ENCODE assay signal across 8 mouse cellular contexts in genomic region chr7:126888852-126889251, GRCm38 (mm10). TPM values are rescaled to one million over a fixed set of nuclear protein-coding genes. Genes with fewer than 3 reads are reported as not detected.
DNase-seq lines count a peak whose midpoint lies in the region; ATAC-seq and TF ChIP-seq lines count a peak whose summit lies in the region.

No protein-coding gene starts in this region.

- no peak for TF ChIP-seq POLR2A in thymus, adult 2 months (IDR thresholded peaks at IDR 0.05; ENCODE audit: control insufficient read depth, extremely low read depth, insufficient read depth, low read length, poor library complexity)
- TF ChIP-seq POLR2A in embryonic fibroblast, embryonic 13.5 days (IDR thresholded peaks at IDR 0.05; ENCODE audit: low read depth, low read length): no peak

- H3K27ac ChIP-seq in hindbrain, postnatal 0 days: no peak overlapping the region
- H3K27ac ChIP-seq in hindbrain, embryonic 16.5 days (ENCODE audit: low read depth, low read length): no peak overlapping the region
- no peak overlapping the region for H3K27ac ChIP-seq in thymus, adult 2 months (ENCODE audit: control insufficient read depth, insufficient read depth, low read length)
- H3K27ac ChIP-seq in embryonic fibroblast, embryonic 13.5 days (ENCODE audit: insufficient read depth, low read length): no peak overlapping the region

- 54% methylated on average over 7 of the region's 7 CpGs for WGBS in hindbrain, postnatal 0 days
- 54% methylated on average over 7 of the region's 7 CpGs for WGBS in hindbrain, embryonic 16.5 days
- WGBS in thymus, adult 2 months: 70% methylated on average over 7 of the region's 7 CpGs

- no peak overlapping the region for H3K4me2 ChIP-seq in hindbrain, postnatal 0 days (ENCODE audit: low read depth, low read length)
- H3K4me2 ChIP-seq in hindbrain, embryonic 16.5 days (ENCODE audit: low read length): no peak overlapping the region

- no peaks in the 10 kb centered on the region for H3K9me3 ChIP-seq in hindbrain, postnatal 0 days (ENCODE audit: low read length)
- H3K9me3 ChIP-seq in hindbrain, embryonic 16.5 days (ENCODE audit: control insufficient read depth, low read length): no peaks in the 10 kb centered on the region

- no peak for DNase-seq in hindbrain, postnatal 0 days (ENCODE audit: low spot score)
- DNase-seq in thymus, adult 2 months: peak; percentile 39
- DNase-seq in thymus, postnatal 36 days: no peak
- DNase-seq in thymus, postnatal 25 days: peak; percentile 40
- no peak for DNase-seq in neural tube, embryonic 10.5 days (ENCODE audit: extremely low spot score, low spot score)
- DNase-seq in c-Kit-positive CD71-positive TER-119-positive erythroid progenitor cells, embryonic 14.5 days (ENCODE audit: low spot score): no peak

- no peaks in the 10 kb centered on the region for H3K27me3 ChIP-seq in hindbrain, postnatal 0 days (ENCODE audit: insufficient read depth, low read length)
- H3K27me3 ChIP-seq in hindbrain, embryonic 16.5 days (replicated peaks; ENCODE audit: control insufficient read depth, insufficient read depth, low read length): no peaks in the 10 kb centered on the region
- no peaks in the 10 kb centered on the region for H3K27me3 ChIP-seq in thymus, adult 2 months (ENCODE audit: control insufficient read depth, insufficient read depth, low read length)

- ATAC-seq in hindbrain, postnatal 0 days: no peak
- no peak for ATAC-seq in hindbrain, embryonic 16.5 days

- H3K4me1 ChIP-seq in hindbrain, postnatal 0 days (ENCODE audit: insufficient read depth, low read length): no peaks in the 10 kb centered on the region
- no peaks in the 10 kb centered on the region for H3K4me1 ChIP-seq in hindbrain, embryonic 16.5 days (ENCODE audit: control insufficient read depth, insufficient read depth, low read depth, low read length)
- H3K4me1 ChIP-seq in thymus, adult 2 months (replicated peaks; ENCODE audit: control insufficient read depth, insufficient read depth, low read length): peaks cover 6% of the 10 kb centered on the region; the same call in 1 of the 2 replicates
- H3K4me1 ChIP-seq in embryonic fibroblast, embryonic 13.5 days (ENCODE audit: control insufficient read depth, insufficient read depth, low read length): no peaks in the 10 kb centered on the region

- H3K4me3 ChIP-seq in hindbrain, postnatal 0 days (ENCODE audit: low read length): no peak overlapping the region
- no peak overlapping the region for H3K4me3 ChIP-seq in hindbrain, embryonic 16.5 days (ENCODE audit: low read length)
- no peak overlapping the region for H3K4me3 ChIP-seq in thymus, adult 2 months (ENCODE audit: control insufficient read depth, insufficient read depth, low read length)
- H3K4me3 ChIP-seq in embryonic fibroblast, embryonic 13.5 days (ENCODE audit: insufficient read depth, low read length): no peak overlapping the region

- no peak overlapping the region for H3K9ac ChIP-seq in hindbrain, postnatal 0 days (replicated peaks; ENCODE audit: low read length)
- no peak overlapping the region for H3K9ac ChIP-seq in hindbrain, embryonic 16.5 days (ENCODE audit: low read depth, low read length)

- H3K36me3 ChIP-seq in hindbrain, postnatal 0 days (ENCODE audit: insufficient read depth, low read length): peaks cover 6% of the 10 kb centered on the region; the same call in 1 of the 2 replicates
- H3K36me3 ChIP-seq in hindbrain, embryonic 16.5 days (ENCODE audit: control insufficient read depth, insufficient read depth, low read length): 0 out of 2 replicates have a peak, but pooled peaks cover 2% of the 10 kb centered on the region
- H3K36me3 ChIP-seq in thymus, adult 2 months (ENCODE audit: control insufficient read depth, insufficient read depth, low read length): no peaks in the 10 kb centered on the region

- TF ChIP-seq CTCF in hindbrain, postnatal 0 days (IDR thresholded peaks at IDR 0.05; ENCODE audit: low read depth): peak; percentile 51
- peak; percentile 61; the same call in 1 of the 2 replicates for TF ChIP-seq CTCF in thymus, adult 2 months (IDR thresholded peaks at IDR 0.05; ENCODE audit: borderline replicate concordance, control insufficient read depth, extremely low read depth, insufficient read depth, low read length, poor library complexity)
- TF ChIP-seq CTCF in embryonic fibroblast, embryonic 13.5 days (IDR thresholded peaks at IDR 0.05; ENCODE audit: borderline replicate concordance, insufficient read depth, low read length): peak; percentile 55; the same call in 1 of the 2 replicates

RNA-seq across cellular contexts. Expression of gene Taok2, which starts 4.3 kb away (rescaled TPM):
- total RNA-seq in hindbrain, postnatal 0 days (2014; rRNA removed): 140 and 143 TPM in 2 replicates
- 41.0 and 43.7 TPM in 2 replicates for polyA plus RNA-seq in hindbrain, postnatal 0 days (2015; fragmentation: Nextera tagmentation; extraction: Ambion mirVana)
- 52.8 and 60.3 TPM in 2 replicates for polyA plus RNA-seq in hindbrain, embryonic 16.5 days (2015; fragmentation: Nextera tagmentation; extraction: Ambion mirVana)
- polyA plus RNA-seq in thymus, adult 2 months (2012; rRNA removed): 182 and 198 TPM in 2 replicates
- polyA plus RNA-seq in embryonic fibroblast, embryonic 13.5 days (2011; ENCODE audit: insufficient read length, low read depth, missing spikeins): 42.0 and 45.4 TPM in 2 replicates

RNA-seq across cellular contexts. Expression of gene Ino80e, which starts 26.7 kb away (rescaled TPM):
- 61.0 and 66.9 TPM in 2 replicates for total RNA-seq in hindbrain, postnatal 0 days (2014; rRNA removed)
- 85.2 and 85.5 TPM in 2 replicates for polyA plus RNA-seq in hindbrain, postnatal 0 days (2015; fragmentation: Nextera tagmentation; extraction: Ambion mirVana)
- 88.3 and 100 TPM in 2 replicates for polyA plus RNA-seq in hindbrain, embryonic 16.5 days (2015; fragmentation: Nextera tagmentation; extraction: Ambion mirVana)
- 120 and 122 TPM in 2 replicates for polyA plus RNA-seq in thymus, adult 2 months (2012; rRNA removed)
- 54.0 and 63.0 TPM in 2 replicates for polyA plus RNA-seq in embryonic fibroblast, embryonic 13.5 days (2011; ENCODE audit: insufficient read length, low read depth, missing spikeins)

RNA-seq across cellular contexts. Expression of gene Hirip3, which starts 27.1 kb away (rescaled TPM):
- total RNA-seq in hindbrain, postnatal 0 days (2014; rRNA removed): 4.3 and 9.4 TPM in 2 replicates
- polyA plus RNA-seq in hindbrain, postnatal 0 days (2015; fragmentation: Nextera tagmentation; extraction: Ambion mirVana): 20.6 and 21.1 TPM in 2 replicates
- 21.1 and 23.6 TPM in 2 replicates for polyA plus RNA-seq in hindbrain, embryonic 16.5 days (2015; fragmentation: Nextera tagmentation; extraction: Ambion mirVana)
- polyA plus RNA-seq in thymus, adult 2 months (2012; rRNA removed): 18.7 and 24.6 TPM in 2 replicates
- 20.5 and 40.2 TPM in 2 replicates for polyA plus RNA-seq in embryonic fibroblast, embryonic 13.5 days (2011; ENCODE audit: insufficient read length, low read depth, missing spikeins)

RNA-seq across cellular contexts. Expression of gene Tmem219, which starts 33.9 kb away (rescaled TPM):
- 45.9 and 47.0 TPM in 2 replicates for total RNA-seq in hindbrain, postnatal 0 days (2014; rRNA removed)
- 35.1 and 39.1 TPM in 2 replicates for polyA plus RNA-seq in hindbrain, postnatal 0 days (2015; fragmentation: Nextera tagmentation; extraction: Ambion mirVana)
- 34.0 and 35.9 TPM in 2 replicates for polyA plus RNA-seq in hindbrain, embryonic 16.5 days (2015; fragmentation: Nextera tagmentation; extraction: Ambion mirVana)
- polyA plus RNA-seq in thymus, adult 2 months (2012; rRNA removed): 87.7 and 94.7 TPM in 2 replicates
- 30.7 and 33.6 TPM in 2 replicates for polyA plus RNA-seq in embryonic fibroblast, embryonic 13.5 days (2011; ENCODE audit: insufficient read length, low read depth, missing spikeins)

RNA-seq across cellular contexts. Expression of gene Kctd13, which starts 39.8 kb away (rescaled TPM):
- 113 and 128 TPM in 2 replicates for total RNA-seq in hindbrain, postnatal 0 days (2014; rRNA removed)
- 124 and 129 TPM in 2 replicates for polyA plus RNA-seq in hindbrain, postnatal 0 days (2015; fragmentation: Nextera tagmentation; extraction: Ambion mirVana)
- polyA plus RNA-seq in hindbrain, embryonic 16.5 days (2015; fragmentation: Nextera tagmentation; extraction: Ambion mirVana): 126 and 134 TPM in 2 replicates
- 38.8 and 42.4 TPM in 2 replicates for polyA plus RNA-seq in thymus, adult 2 months (2012; rRNA removed)
- polyA plus RNA-seq in embryonic fibroblast, embryonic 13.5 days (2011; ENCODE audit: insufficient read length, low read depth, missing spikeins): 9.0 and 9.1 TPM in 2 replicates

Comparison
In these comparisons a context has a peak if more than half of its experiments do, and no peak if none do; other contexts are left out.
1. DNase-seq: peak in thymus, adult 2 months (single experiment) and thymus, postnatal 25 days (single experiment); none in hindbrain, postnatal 0 days (single experiment), thymus, postnatal 36 days (0 of 2), neural tube, embryonic 10.5 days (single experiment) and c-Kit-positive CD71-positive TER-119-positive erythroid progenitor cells, embryonic 14.5 days (single experiment).
2. Peak in every context shown above with its lines, with median percentiles within 50 percentile points of each other: CTCF ChIP-seq.